Mouse (Mus musculus) heart, adult 8-10 months (tissue): ENCODE measurements at regions not wholly inside any gene's neighbourhood (a gene's known extent, or its start where the extent isn't known, plus 50 kb on each side); places are given as distances from the start of the nearest gene placed in this dataset.
A peak's percentile ranks its signal among the peaks of the same experiment; 100 is the strongest.

ENCODE experiments used
- DNase-seq: peaks from one replicate; pipeline ENCODE4 v3.0.0; 2022; ENCODE audit warnings: low spot score

- no peak for DNase-seq
Measured at GRCm38 (mm10) chr4:74466081-74466480, 223.8 kb downstream of the Kdm4c start.

GRCm38 (mm10) chr4:74512489-74512888 lies 270.2 kb downstream of the Kdm4c start:
- no peak for DNase-seq

GRCm38 (mm10) chr4:74553888-74554287 lies 311.6 kb downstream of the Kdm4c start:
- DNase-seq = no peak

- DNase-seq = peak; percentile 15
Measured at GRCm38 (mm10) chr4:74563565-74563964, 321.3 kb downstream of the Kdm4c start.

- no peak for DNase-seq
Measured at GRCm38 (mm10) chr4:74586400-74586799, 344.1 kb downstream of the Kdm4c start.

GRCm38 (mm10) chr4:74587125-74587524 lies 344.8 kb downstream of the Kdm4c start:
- no peak for DNase-seq

- peak; percentile 14 for DNase-seq
Measured at GRCm38 (mm10) chr4:74588761-74589160, 346.5 kb downstream of the Kdm4c start.

- peak; percentile 14 for DNase-seq
Measured at GRCm38 (mm10) chr4:74613032-74613431, 370.7 kb downstream of the Kdm4c start.
